Mouse (Mus musculus) subcutaneous adipose tissue, adult 2 months (tissue): ENCODE data around the gene Cdk5. TPM values are rescaled to one million over a fixed set of nuclear protein-coding genes. Genes with fewer than 3 reads are reported as not detected.

Experiments used
- polyA plus RNA-seq: library from polyadenylated mRNA; depleted of rRNA; stranded (reverse); fragments of >200 nt; gene quantifications from 2 replicates; pipeline ENCODE4 v1.2.3, GENCODE M21; 2012; ENCODE audit warnings: low replicate concordance; rRNA removed

Cdk5 gene
- polyA plus RNA-seq, result 87.6 and 100 TPM in 2 replicates

GRCm38 (mm10) chr5:24423129-24424003 lies at the start of gene Cdk5, which contains the start of gene Slc4a2:
Gene Cdk5 (minus strand): TSS chr5:24423530.
Gene Slc4a2 (plus strand): TSS chr5:24423837.

GRCm38 (mm10) chr5:24452030-24452690 lies 28.8 kb upstream of the Cdk5 start, which contains the start of gene Agap3:
Gene Agap3 (plus strand): TSS chr5:24452177.

GRCm38 (mm10) chr5:24447624-24448298 lies 24.4 kb upstream of the Cdk5 start, which contains the start of gene Tmub1:
Gene Tmub1 (minus strand): TSS chr5:24447854.

GRCm38 (mm10) chr5:24444746-24445427 lies 21.6 kb upstream of the Cdk5 start, which contains the start of gene Fastk:
Gene Fastk (minus strand): TSS chr5:24445287.

GRCm38 (mm10) chr5:24413042-24413693 lies 10.2 kb downstream of the Cdk5 start, which contains the start of gene Asic3:
Gene Asic3 (plus strand): TSS chr5:24413392.

GRCm38 (mm10) chr5:24393392-24393997 lies 29.8 kb downstream of the Cdk5 start, which contains the start of gene Abcb8:
Gene Abcb8 (plus strand): TSS chr5:24393663.

GRCm38 (mm10) chr5:24391864-24392263 lies 31.5 kb downstream of the Cdk5 start, which contains the start of gene Atg9b:
Gene Atg9b (minus strand): TSS chr5:24392143.

Other genes with a start within 250 kb of the Cdk5 start
- 37.6 and 114 TPM in 2 replicates for gene Kcnh2, start 71.9 kb downstream of the Cdk5 start, polyA plus RNA-seq
- 41.6 and 73.0 TPM in 2 replicates for gene Nos3, start 58.7 kb downstream of the Cdk5 start, polyA plus RNA-seq
- 1.9 and 4.6 TPM in 2 replicates for gene Atg9b, start 31.4 kb downstream of the Cdk5 start, polyA plus RNA-seq
- gene Abcb8, start 29.9 kb downstream of the Cdk5 start, polyA plus RNA-seq, result 69.9 and 87.9 TPM in 2 replicates
- 0.64 and 0.75 TPM in 2 replicates for gene Asic3, start 10.1 kb downstream of the Cdk5 start, polyA plus RNA-seq
- gene Slc4a2, start 307 bp upstream of the Cdk5 start, polyA plus RNA-seq, result 71.2 and 99.7 TPM in 2 replicates
- 257 and 263 TPM in 2 replicates for gene Fastk, start 21.8 kb upstream of the Cdk5 start, polyA plus RNA-seq
- gene Tmub1, start 24.3 kb upstream of the Cdk5 start, polyA plus RNA-seq, result 22.5 and 42.2 TPM in 2 replicates
- gene Agap3, start 28.6 kb upstream of the Cdk5 start, polyA plus RNA-seq, result 70.0 and 103 TPM in 2 replicates
- gene Gbx1, start 103.7 kb upstream of the Cdk5 start, polyA plus RNA-seq, result 0.03 and 0.12 TPM in 2 replicates
- 0.86 and 2.5 TPM in 2 replicates for gene Asb10, start 117.4 kb upstream of the Cdk5 start, polyA plus RNA-seq
- 0.04 TPM in 1 of 2 replicates, not detected in the other for gene 4931409K22Rik, start 133.3 kb upstream of the Cdk5 start, polyA plus RNA-seq
- 47.6 and 66.5 TPM in 2 replicates for gene Abcf2, start 153.9 kb upstream of the Cdk5 start, polyA plus RNA-seq
- 53.7 and 55.7 TPM in 2 replicates for gene Chpf2, start 163.2 kb upstream of the Cdk5 start, polyA plus RNA-seq
- 20.1 and 43.3 TPM in 2 replicates for gene Smarcd3, start 200.9 kb upstream of the Cdk5 start, polyA plus RNA-seq